In genomic region chr10:62894447-62894846, GRCm38 (mm10) we compare ENCODE assay signal across 19 mouse cellular contexts. TPM values are rescaled to one million over a fixed set of nuclear protein-coding genes. Genes with fewer than 3 reads are reported as not detected.
A peak's percentile ranks its signal among the peaks of the same experiment; 100 is the strongest.
DNase-seq lines count a peak whose midpoint lies in the region; TF ChIP-seq lines count a peak whose summit lies in the region.
"Had no signal": no experiment of that assay in that cellular context is flagged by ENCODE, and none has a peak within 500 bp of the region (broad histone marks: within the 10 kb centered on the region; RNA-seq: fewer than 3 reads in every experiment).

No protein-coding gene starts in this region.

- H3K9me3 ChIP-seq in ES-Bruce4 (replicated peaks; ENCODE audit: control insufficient read depth, insufficient read depth, low read length, poor library complexity, severe bottlenecking) = no peaks in the 10 kb centered on the region
- no peaks in the 10 kb centered on the region for H3K9me3 ChIP-seq in ES-E14 (ENCODE audit: control insufficient read depth, insufficient read depth, low read depth, low read length)
- H3K9me3 ChIP-seq in limb, embryonic 10.5 days (replicated peaks) = no peaks in the 10 kb centered on the region
- H3K9me3 ChIP-seq: embryonic facial prominence, embryonic 10.5 days; embryonic facial prominence, embryonic 12.5 days; forebrain, embryonic 13.5 days; forebrain, embryonic 15.5 days had no signal

- peak; percentile 90 for TF ChIP-seq EP300 in ES-Bruce4 (IDR thresholded peaks at IDR 0.05; ENCODE audit: insufficient read depth, low read depth, low read length)

- peak overlapping the region; percentile 100 for H3K27ac ChIP-seq in ES-Bruce4 (ENCODE audit: insufficient read depth, low read length)
- peak overlapping the region; percentile 91; the same call in 1 of the 2 replicates for H3K27ac ChIP-seq in ES-E14 (ENCODE audit: insufficient read depth, low read depth, low read length, poor library complexity, severe bottlenecking)
- H3K27ac ChIP-seq in limb, embryonic 10.5 days = no peak overlapping the region
- H3K27ac ChIP-seq: embryonic facial prominence, embryonic 10.5 days; embryonic facial prominence, embryonic 12.5 days; forebrain, embryonic 13.5 days; forebrain, embryonic 15.5 days had no signal

- DNase-seq in ES-E14 (ENCODE audit: low read depth, low spot score) (no peak), ZHBTc4 (ENCODE audit: low read depth, low spot score) (peak; percentile 68)
- DNase-seq in limb, embryonic 10.5 days (ENCODE audit: low spot score) = no peak
- no peak for DNase-seq in kidney, postnatal 25 days
- DNase-seq in right cerebral cortex, adult 2 months (ENCODE audit: low spot score in 2 of 2) = no peak
- DNase-seq: adrenal gland, adult 2 months; adrenal gland, postnatal 10 days; adrenal gland, postnatal 25 days; cerebellum, adult 11-12 months; cerebellum, adult 2 months; cerebellum, adult 9-10 months; cerebellum, postnatal 10 days; cerebellum, postnatal 25 days; forebrain, postnatal 0 days had no signal

- in situ Hi-C loops in ES-E14 (cut with MboI; ENCODE audit: low sequenced_read_pairs in 2 of 2, unreplicated experiment in 2 of 2) = no loop called here

- H3K9ac ChIP-seq in ES-Bruce4 (ENCODE audit: low read depth, poor library complexity, severe bottlenecking) = peak overlapping the region; percentile 90
- H3K9ac ChIP-seq in ES-E14 (ENCODE audit: insufficient read depth, low read depth, low read length, poor library complexity, severe bottlenecking) = no peak overlapping the region
- H3K9ac ChIP-seq: embryonic facial prominence, embryonic 12.5 days; forebrain, embryonic 13.5 days; forebrain, embryonic 15.5 days; forebrain, postnatal 0 days had no signal

- H3K4me3 ChIP-seq in ES-Bruce4 (ENCODE audit: low read depth, low read length) = no peak overlapping the region
- no peak overlapping the region for H3K4me3 ChIP-seq in ES-E14 (ENCODE audit: insufficient read depth in 1 of 2, low read depth in 1 of 2, low read length in 2 of 2, poor library complexity in 1 of 2, severe bottlenecking in 1 of 2)
- H3K4me3 ChIP-seq in limb, embryonic 10.5 days = no peak overlapping the region
- H3K4me3 ChIP-seq: embryonic facial prominence, embryonic 10.5 days; embryonic facial prominence, embryonic 12.5 days; forebrain, embryonic 13.5 days; forebrain, embryonic 15.5 days had no signal

- H3K4me1 ChIP-seq in ES-Bruce4 (ENCODE audit: control insufficient read depth, insufficient read depth, low read length) = no peaks in the 10 kb centered on the region
- peaks cover 0 to 11% of the 10 kb centered on the region in 2 experiments; a peak in 1 of 4 replicates for H3K4me1 ChIP-seq in ES-E14 (ENCODE audit: control insufficient read depth in 2 of 2, insufficient read depth in 2 of 2, low read length in 2 of 2, poor library complexity in 1 of 2)
- no peaks in the 10 kb centered on the region for H3K4me1 ChIP-seq in limb, embryonic 10.5 days
- H3K4me1 ChIP-seq: embryonic facial prominence, embryonic 10.5 days; embryonic facial prominence, embryonic 12.5 days; forebrain, embryonic 13.5 days; forebrain, embryonic 15.5 days had no signal

- 75% methylated on average over 3 of the region's 3 CpGs for WGBS in limb, embryonic 10.5 days

- H3K27me3 ChIP-seq in ES-Bruce4 (ENCODE audit: control insufficient read depth, insufficient read depth, low read length, poor library complexity, severe bottlenecking) = no peaks in the 10 kb centered on the region
- H3K27me3 ChIP-seq in limb, embryonic 10.5 days (ENCODE audit: low read depth, poor library complexity, severe bottlenecking) = no peaks in the 10 kb centered on the region
- H3K27me3 ChIP-seq: embryonic facial prominence, embryonic 12.5 days; forebrain, embryonic 13.5 days; forebrain, embryonic 15.5 days had no signal

- TF ChIP-seq POLR2A in ES-Bruce4 (IDR thresholded peaks at IDR 0.05; ENCODE audit: insufficient read depth, low read length) = no peak

- no peak for TF ChIP-seq CTCF in ES-Bruce4 (IDR thresholded peaks at IDR 0.05; ENCODE audit: low read depth, low read length)

- H3K36me3 ChIP-seq in ES-Bruce4 (ENCODE audit: control insufficient read depth, insufficient read depth, low read length, poor library complexity, severe bottlenecking) (peaks cover 11% of the 10 kb centered on the region), ES-E14 (ENCODE audit: control insufficient read depth, insufficient read depth, low read length, poor library complexity, severe bottlenecking) (no peaks in the 10 kb centered on the region)
- no peaks in the 10 kb centered on the region for H3K36me3 ChIP-seq in limb, embryonic 10.5 days
- H3K36me3 ChIP-seq: embryonic facial prominence, embryonic 10.5 days; embryonic facial prominence, embryonic 12.5 days; forebrain, embryonic 15.5 days had no signal

TF ChIP-seq in ES-E14, 5 proteins besides CTCF, POLR2A, EP300 and RAD21:
- TF ChIP-seq ZNF384 (IDR thresholded peaks at IDR 0.05; ENCODE audit: low read depth, low read length) (peak; percentile 79), ZC3H11A (IDR thresholded peaks at IDR 0.05; ENCODE audit: borderline replicate concordance, low read depth, low read length) (no peak)
TF ChIP-seq in ES-E14: peak in this region for 1.

RNA-seq across cellular contexts. Expression of gene Tet1, which starts 14.3 kb away (rescaled TPM):
- polyA plus RNA-seq in ES-Bruce4 (2011; ENCODE audit: insufficient read depth, insufficient read length, low read depth, missing spikeins) = 231 and 239 TPM in 2 replicates
- total RNA-seq in ES-E14 (2012; rRNA removed) = 307 and 557 TPM in 2 replicates
- polyA plus RNA-seq in limb, embryonic 10.5 days (2016; fragmentation: Nextera tagmentation; extraction: Ambion mirVana) = 26.5 and 30.6 TPM in 2 replicates

RNA-seq across cellular contexts. Expression of gene Slc25a16, which starts 26.0 kb away (rescaled TPM):
- polyA plus RNA-seq in ES-Bruce4 (2011; ENCODE audit: insufficient read depth, insufficient read length, low read depth, missing spikeins) = 11.3 and 11.6 TPM in 2 replicates
- total RNA-seq in ES-E14 (2012; rRNA removed) = 12.8 and 16.3 TPM in 2 replicates
- polyA plus RNA-seq in limb, embryonic 10.5 days (2016; fragmentation: Nextera tagmentation; extraction: Ambion mirVana) = 8.8 and 11.3 TPM in 2 replicates

RNA-seq across cellular contexts. Expression of gene Dna2, which starts 52.4 kb away (rescaled TPM):
- polyA plus RNA-seq in ES-Bruce4 (2011; ENCODE audit: insufficient read depth, insufficient read length, low read depth, missing spikeins) = 39.5 and 46.7 TPM in 2 replicates
- total RNA-seq in ES-E14 (2012; rRNA removed) = 26.4 and 28.5 TPM in 2 replicates
- 38.9 and 40.7 TPM in 2 replicates for polyA plus RNA-seq in limb, embryonic 10.5 days (2016; fragmentation: Nextera tagmentation; extraction: Ambion mirVana)
